Mouse (Mus musculus): ENCODE data around the gene Scamp1. TPM values are rescaled to one million over a fixed set of nuclear protein-coding genes. Genes with fewer than 3 reads are reported as not detected.
"Not testable (repeated sequence)": the region's sequence is repeated elsewhere in the genome, so short reads cannot be mapped to it uniquely, and the experiment has no call there.

Scamp1 gene
- 58.5 and 85.3 TPM in 2 replicates for polyA plus RNA-seq (2014; fragmentation: Nextera tagmentation; extraction: Ambion mirVana)

DNA sequence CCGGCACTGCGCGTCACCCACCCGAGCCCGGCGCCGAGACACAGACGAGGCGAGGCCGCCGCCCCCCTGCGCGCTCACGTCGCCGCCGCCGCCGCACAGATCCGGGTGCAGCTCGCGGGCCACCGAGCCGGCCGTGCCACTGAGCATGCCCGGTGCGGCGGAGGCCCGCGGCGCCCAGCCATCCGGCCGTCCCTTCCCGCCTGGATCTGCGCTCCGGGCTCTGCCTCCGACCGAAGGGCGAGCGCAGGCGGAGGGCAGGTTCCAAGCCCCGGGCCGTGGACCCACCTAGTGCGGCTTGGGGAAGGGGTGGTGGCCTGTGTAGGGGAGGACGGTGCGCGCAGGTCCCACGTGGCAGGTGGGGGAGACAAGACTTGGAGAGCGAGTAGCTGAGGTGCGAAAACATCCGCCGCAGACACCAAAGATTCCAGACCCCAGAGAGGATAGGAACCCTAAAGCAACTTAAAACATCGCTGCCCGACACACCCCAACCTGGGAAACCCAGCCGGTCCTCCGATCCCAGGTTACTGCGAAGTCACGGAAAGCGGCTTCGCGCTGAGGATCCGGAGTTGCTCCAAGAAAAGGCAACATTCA is at the start of gene Scamp1:
Gene Scamp1, minus strand, starts transcription at position 577 of the 591 bp plus-strand sequence.
- Histone ChIP-seq H3K9ac (ENCODE audit: low read length) (peak within 1 kb of the TSS; percentile 92), H3K36me3 (ENCODE audit: control insufficient read depth, insufficient read depth, low read length) (no peaks in the 10 kb centered on the region), H3K4me2 (ENCODE audit: low read length) (peak within 1 kb of the TSS; percentile 79), H3K27ac (ENCODE audit: low read depth, low read length) (peak within 1 kb of the TSS; percentile 86), H3K4me3 (ENCODE audit: low read depth, low read length) (peak within 1 kb of the TSS; percentile 92), H3K27me3 (replicated peaks; ENCODE audit: control insufficient read depth, insufficient read depth, low read length) (no peaks in the 10 kb centered on the region), H3K9me3 (replicated peaks; ENCODE audit: control insufficient read depth, low read length) (no peaks in the 10 kb centered on the region), H3K4me1 (ENCODE audit: control insufficient read depth, insufficient read depth, low read length) (peaks cover 11% of the 10 kb centered on the region)
- 0% methylated on average over 57 of the region's 62 CpGs for WGBS
- ATAC-seq (peak; percentile 97), DNase-seq (ENCODE audit: low spot score) (peak; percentile 92)

DNA sequence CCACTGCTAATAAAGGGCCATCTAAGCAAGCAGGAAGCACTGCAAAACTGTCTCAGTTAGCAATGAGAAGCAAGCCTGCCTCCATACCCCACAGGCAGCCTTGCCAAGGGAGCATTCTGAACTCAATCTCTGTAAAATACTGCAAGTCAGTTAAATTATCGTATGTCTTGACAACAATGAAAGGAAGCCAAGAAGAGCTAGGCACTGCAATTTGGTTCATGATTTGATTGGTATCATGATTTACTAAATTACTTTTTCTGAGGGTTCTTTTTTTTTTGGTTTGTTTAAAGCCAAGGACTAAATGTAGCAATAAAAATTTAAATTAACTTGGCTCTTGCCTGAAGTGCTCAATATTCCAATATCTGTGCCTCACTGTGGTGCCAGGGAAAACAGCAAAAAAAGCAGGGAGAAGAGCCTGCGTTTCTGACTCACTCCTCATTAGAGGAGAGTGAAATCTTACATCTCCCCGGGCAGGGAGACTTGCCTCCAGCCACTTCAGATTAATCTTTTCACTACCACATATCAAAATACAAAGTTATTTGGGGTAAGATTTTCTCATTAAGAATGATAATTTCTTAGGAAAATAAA is 44.8 kb upstream of the Scamp1 start:
- Histone ChIP-seq H3K4me3 (ENCODE audit: low read depth, low read length) (no peak overlapping the region), H3K4me1 (ENCODE audit: control insufficient read depth, insufficient read depth, low read length) (no peaks in the 10 kb centered on the region), H3K4me2 (ENCODE audit: low read length) (no peak overlapping the region), H3K27me3 (replicated peaks; ENCODE audit: control insufficient read depth, insufficient read depth, low read length) (no peaks in the 10 kb centered on the region), H3K36me3 (ENCODE audit: control insufficient read depth, insufficient read depth, low read length) (no peaks in the 10 kb centered on the region), H3K27ac (ENCODE audit: low read depth, low read length) (peak overlapping the region; percentile 21; the same call in 1 of the 2 replicates), H3K9me3 (replicated peaks; ENCODE audit: control insufficient read depth, low read length) (no peaks in the 10 kb centered on the region), H3K9ac (ENCODE audit: low read length) (no peak overlapping the region)
- 54% methylated on average over 3 of the region's 3 CpGs for WGBS
- ATAC-seq (no peak), DNase-seq (ENCODE audit: low spot score) (peak; percentile 60)

- over 99% methylated on average over 6 of the region's 6 CpGs for WGBS
- H3K36me3 ChIP-seq (ENCODE audit: control insufficient read depth, insufficient read depth, low read length); ATAC-seq; H3K4me2 ChIP-seq (ENCODE audit: low read length); H3K4me3 ChIP-seq (ENCODE audit: low read depth, low read length); H3K27me3 ChIP-seq (replicated peaks; ENCODE audit: control insufficient read depth, insufficient read depth, low read length); H3K9me3 ChIP-seq (replicated peaks; ENCODE audit: control insufficient read depth, low read length); H3K9ac ChIP-seq (ENCODE audit: low read length); H3K4me1 ChIP-seq (ENCODE audit: control insufficient read depth, insufficient read depth, low read length); DNase-seq (ENCODE audit: low spot score); H3K27ac ChIP-seq (ENCODE audit: low read depth, low read length): not testable (repeated sequence)
Observed at GRCm38 (mm10) chr13:94329005-94329404, 43.3 kb upstream of the Scamp1 start.

GRCm38 (mm10) chr13:94328063-94328462 is 42.4 kb upstream of the Scamp1 start:
- Histone ChIP-seq H3K9me3 (replicated peaks; ENCODE audit: control insufficient read depth, low read length) (no peaks in the 10 kb centered on the region; the same call in 1 of the 2 replicates), H3K4me2 (ENCODE audit: low read length) (no peak overlapping the region), H3K27me3 (replicated peaks; ENCODE audit: control insufficient read depth, insufficient read depth, low read length) (no peaks in the 10 kb centered on the region), H3K9ac (ENCODE audit: low read length) (no peak overlapping the region), H3K36me3 (ENCODE audit: control insufficient read depth, insufficient read depth, low read length) (no peaks in the 10 kb centered on the region), H3K4me3 (ENCODE audit: low read depth, low read length) (no peak overlapping the region), H3K4me1 (ENCODE audit: control insufficient read depth, insufficient read depth, low read length) (no peaks in the 10 kb centered on the region), H3K27ac (ENCODE audit: low read depth, low read length) (no peak overlapping the region)
- 60% methylated on average over 3 of the region's 3 CpGs for WGBS
- no peak for DNase-seq (ENCODE audit: low spot score)
- ATAC-seq: no peak

GRCm38 (mm10) chr13:94322475-94322874 is 36.8 kb upstream of the Scamp1 start:
- ATAC-seq: no peak
- 97% methylated on average over 4 of the region's 4 CpGs for WGBS

DNA sequence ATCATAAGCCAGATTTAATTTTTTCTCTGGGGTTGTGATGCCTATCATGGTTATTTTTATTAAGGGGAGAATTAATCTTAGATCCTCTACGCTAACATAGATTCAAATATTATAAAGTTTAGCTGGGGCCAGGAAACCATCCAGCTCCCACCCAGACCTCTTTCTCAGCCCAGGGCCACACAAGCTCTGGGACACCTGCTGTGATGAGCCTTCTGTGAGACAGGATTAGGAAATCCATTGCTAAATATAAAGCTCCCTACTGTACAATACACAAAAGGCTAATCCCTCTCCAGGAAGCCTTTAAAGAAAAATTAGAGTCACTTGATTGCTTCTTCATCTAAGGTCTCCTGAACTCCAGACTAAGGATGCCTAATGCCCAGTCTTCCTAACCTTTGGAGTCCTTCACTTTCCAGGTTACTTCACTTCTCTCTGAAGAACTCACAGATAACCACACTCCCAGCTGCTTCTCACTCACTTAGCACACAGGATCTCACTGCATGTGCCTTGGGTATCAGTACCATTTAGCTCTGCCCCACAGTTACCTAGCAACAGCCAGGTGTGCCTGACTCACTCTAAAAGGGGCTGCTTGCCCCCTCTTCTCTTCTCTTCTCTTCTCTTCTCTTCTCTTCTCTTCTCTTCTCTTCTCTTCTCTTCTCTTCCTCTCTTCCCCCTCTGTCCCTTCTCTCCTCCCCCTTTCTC is 35.6 kb upstream of the Scamp1 start:
- Histone ChIP-seq H3K9me3 (replicated peaks; ENCODE audit: control insufficient read depth, low read length) (peaks cover 2% of the 10 kb centered on the region; the same call in 1 of the 2 replicates), H3K9ac (ENCODE audit: low read length) (no peak overlapping the region), H3K27ac (ENCODE audit: low read depth, low read length) (no peak overlapping the region), H3K27me3 (replicated peaks; ENCODE audit: control insufficient read depth, insufficient read depth, low read length) (no peaks in the 10 kb centered on the region), H3K36me3 (ENCODE audit: control insufficient read depth, insufficient read depth, low read length) (no peaks in the 10 kb centered on the region), H3K4me3 (ENCODE audit: low read depth, low read length) (no peak overlapping the region), H3K4me1 (ENCODE audit: control insufficient read depth, insufficient read depth, low read length) (peaks cover 11% of the 10 kb centered on the region; the same call in 1 of the 2 replicates), H3K4me2 (ENCODE audit: low read length) (no peak overlapping the region)
- no peak for ATAC-seq
- WGBS: 65% methylated on average over 1 of the region's 1 CpGs
- peak; percentile 13 for DNase-seq (ENCODE audit: low spot score)

More at GRCm38 (mm10) chr13:94322475-94322874, 36.8 kb upstream of the Scamp1 start:
- no peaks in the 10 kb centered on the region for H3K27me3 ChIP-seq (replicated peaks; ENCODE audit: control insufficient read depth, insufficient read depth, low read length)
- no peak overlapping the region for H3K27ac ChIP-seq (ENCODE audit: low read depth, low read length)
- H3K9me3 ChIP-seq (replicated peaks; ENCODE audit: control insufficient read depth, low read length): peaks cover 2% of the 10 kb centered on the region; the same call in 1 of the 2 replicates
- no peak overlapping the region for H3K9ac ChIP-seq (ENCODE audit: low read length)
- H3K4me1 ChIP-seq (ENCODE audit: control insufficient read depth, insufficient read depth, low read length): peaks cover 6% of the 10 kb centered on the region; the same call in 1 of the 2 replicates
- H3K4me3 ChIP-seq (ENCODE audit: low read depth, low read length): no peak overlapping the region
- no peaks in the 10 kb centered on the region for H3K36me3 ChIP-seq (ENCODE audit: control insufficient read depth, insufficient read depth, low read length)
- DNase-seq (ENCODE audit: low spot score): no peak
- no peak overlapping the region for H3K4me2 ChIP-seq (ENCODE audit: low read length)

GRCm38 (mm10) chr13:94316975-94317511 is 31.4 kb upstream of the Scamp1 start:
- H3K27ac ChIP-seq (ENCODE audit: low read depth, low read length): no peak overlapping the region
- H3K4me1 ChIP-seq (ENCODE audit: control insufficient read depth, insufficient read depth, low read length): peaks cover 11% of the 10 kb centered on the region; the same call in 1 of the 2 replicates
- no peak overlapping the region for H3K4me3 ChIP-seq (ENCODE audit: low read depth, low read length)
- DNase-seq (ENCODE audit: low spot score) (peak; percentile 89), ATAC-seq (peak; percentile 70)
- H3K27me3 ChIP-seq (replicated peaks; ENCODE audit: control insufficient read depth, insufficient read depth, low read length): no peaks in the 10 kb centered on the region
- 0 out of 2 replicates have a peak, but pooled peaks cover 2% of the 10 kb centered on the region for H3K9me3 ChIP-seq (replicated peaks; ENCODE audit: control insufficient read depth, low read length)
- no peak overlapping the region for H3K9ac ChIP-seq (ENCODE audit: low read length)
- no peaks in the 10 kb centered on the region for H3K36me3 ChIP-seq (ENCODE audit: control insufficient read depth, insufficient read depth, low read length)
- no peak overlapping the region for H3K4me2 ChIP-seq (ENCODE audit: low read length)
- WGBS: 14% methylated on average over 10 of the region's 10 CpGs

- 92% methylated on average over 8 of the region's 8 CpGs for WGBS
- H3K4me1 ChIP-seq (ENCODE audit: control insufficient read depth, insufficient read depth, low read length); H3K9me3 ChIP-seq (replicated peaks; ENCODE audit: control insufficient read depth, low read length); H3K27me3 ChIP-seq (replicated peaks; ENCODE audit: control insufficient read depth, insufficient read depth, low read length); H3K36me3 ChIP-seq (ENCODE audit: control insufficient read depth, insufficient read depth, low read length); DNase-seq (ENCODE audit: low spot score); H3K27ac ChIP-seq (ENCODE audit: low read depth, low read length); H3K4me2 ChIP-seq (ENCODE audit: low read length); H3K4me3 ChIP-seq (ENCODE audit: low read depth, low read length); H3K9ac ChIP-seq (ENCODE audit: low read length); ATAC-seq: not testable (repeated sequence)
Observed at GRCm38 (mm10) chr13:94312812-94313211, 27.2 kb upstream of the Scamp1 start.

Measured in forebrain, embryonic 14.5 days (tissue).